Mouse (Mus musculus): ENCODE measurements at regions not wholly inside any gene's neighbourhood (a gene's known extent, or its start where the extent isn't known, plus 50 kb on each side); places are given as distances from the start of the nearest gene placed in this dataset.

DNA sequence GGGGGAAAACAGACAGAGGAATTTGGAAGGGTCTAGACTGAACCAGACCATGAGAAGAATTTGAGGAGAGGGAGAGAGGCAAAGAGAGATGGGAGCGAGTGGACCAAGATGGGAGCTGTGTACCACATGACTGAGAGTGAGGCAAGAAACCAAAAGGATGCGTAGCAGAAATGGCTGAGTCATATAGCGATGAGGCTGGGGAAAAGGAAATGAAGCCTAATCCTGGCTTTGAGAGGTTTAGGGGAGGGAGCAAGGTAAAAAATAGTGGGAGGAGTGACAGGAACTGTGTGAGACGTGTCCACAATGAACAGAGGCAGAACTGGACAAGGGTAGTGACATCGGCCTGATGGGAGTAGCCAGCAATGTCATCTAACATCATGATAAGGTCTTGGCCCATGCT is 140.1 kb upstream of the Ednrb start:
- H3K36me3 ChIP-seq = no peaks in the 10 kb centered on the region
- 94% methylated on average over 5 of the region's 5 CpGs for WGBS
- H3K4me1 ChIP-seq = no peaks in the 10 kb centered on the region
- H3K4me2 ChIP-seq (replicated peaks) = no peak overlapping the region
- no peak overlapping the region for H3K27ac ChIP-seq
- H3K27me3 ChIP-seq = no peaks in the 10 kb centered on the region
- no peak overlapping the region for H3K4me3 ChIP-seq
- no peaks in the 10 kb centered on the region for H3K9me3 ChIP-seq (replicated peaks)
- ATAC-seq (ENCODE audit: low FRiP score) = no peak
- H3K9ac ChIP-seq = no peak overlapping the region

DNA sequence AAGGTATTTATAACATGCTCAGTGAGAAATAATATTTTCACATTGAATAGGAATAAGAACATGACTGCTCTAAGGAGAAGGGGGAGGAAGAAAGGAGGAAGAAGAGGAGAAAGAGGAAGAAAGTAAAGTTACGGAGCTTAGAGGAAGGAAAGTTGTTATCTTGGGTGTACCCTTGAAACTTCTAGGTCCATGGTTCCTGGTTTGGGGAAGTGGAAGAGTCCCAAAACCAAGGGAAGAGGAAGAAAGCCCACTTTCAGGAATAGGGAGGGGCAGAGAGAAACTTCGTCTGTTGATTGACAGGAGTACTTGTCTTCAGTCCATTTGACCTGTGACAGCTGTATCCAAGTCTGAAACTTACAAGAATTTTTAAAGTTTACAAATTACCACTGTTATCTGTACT is 134.6 kb upstream of the Ednrb start:
- no peak overlapping the region for H3K4me3 ChIP-seq
- no peak overlapping the region for H3K9ac ChIP-seq
- no peaks in the 10 kb centered on the region for H3K4me1 ChIP-seq
- no peaks in the 10 kb centered on the region for H3K27me3 ChIP-seq
- H3K4me2 ChIP-seq (replicated peaks) = no peak overlapping the region
- WGBS = 85% methylated on average over 2 of the region's 2 CpGs
- H3K36me3 ChIP-seq = no peaks in the 10 kb centered on the region
- no peaks in the 10 kb centered on the region for H3K9me3 ChIP-seq (replicated peaks)
- no peak for ATAC-seq (ENCODE audit: low FRiP score)
- no peak overlapping the region for H3K27ac ChIP-seq

DNA sequence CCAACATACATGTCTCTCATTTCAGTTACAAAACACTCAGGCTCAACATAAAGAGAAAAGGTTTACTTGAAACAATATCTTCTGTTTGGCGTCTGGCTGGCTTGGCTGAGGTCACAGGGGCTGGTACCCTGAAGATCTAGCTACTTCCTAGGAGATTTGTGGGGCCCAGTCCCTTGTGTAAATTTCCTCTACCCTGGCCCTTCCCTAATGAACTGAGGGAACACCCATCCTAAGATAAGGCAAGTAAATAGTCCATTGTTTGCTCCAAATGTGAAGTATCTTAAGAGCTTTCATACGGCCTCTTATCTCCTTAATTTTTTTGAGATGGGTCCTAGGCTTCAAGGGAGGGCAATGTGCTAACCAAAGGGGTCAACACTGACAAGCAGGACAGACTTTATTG is 133.6 kb upstream of the Ednrb start:
- Histone ChIP-seq H3K27me3 (no peaks in the 10 kb centered on the region), H3K4me1 (no peaks in the 10 kb centered on the region), H3K4me3 (no peak overlapping the region), H3K9ac (no peak overlapping the region), H3K27ac (no peak overlapping the region), H3K9me3 (replicated peaks) (no peaks in the 10 kb centered on the region), H3K4me2 (replicated peaks) (no peak overlapping the region), H3K36me3 (no peaks in the 10 kb centered on the region)
- no peak for ATAC-seq (ENCODE audit: low FRiP score)
- WGBS = 60% methylated on average over 2 of the region's 2 CpGs

DNA sequence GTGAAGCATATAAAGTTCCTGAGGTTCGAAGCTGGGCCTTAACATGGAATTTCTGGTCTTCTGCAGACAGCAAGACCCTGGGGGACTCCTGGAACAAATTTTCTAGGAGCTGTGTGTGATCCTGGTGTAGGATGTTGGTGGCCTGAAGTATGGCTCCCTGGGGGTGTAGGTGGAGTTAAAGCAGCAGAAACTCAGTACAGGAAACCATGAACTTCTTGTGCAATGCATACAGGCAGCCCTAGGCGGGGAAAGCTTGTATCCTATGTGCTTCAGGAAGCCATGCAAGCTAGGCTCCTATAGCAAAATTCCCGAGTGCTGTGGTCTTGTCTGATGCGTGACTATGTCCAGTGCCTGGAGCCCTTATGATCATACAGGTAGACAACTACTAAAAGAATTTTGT is 129.8 kb upstream of the Ednrb start:
- 85% methylated on average over 4 of the region's 4 CpGs for WGBS
- H3K36me3 ChIP-seq = no peaks in the 10 kb centered on the region
- H3K4me3 ChIP-seq = no peak overlapping the region
- no peak overlapping the region for H3K4me2 ChIP-seq (replicated peaks)
- H3K9ac ChIP-seq = no peak overlapping the region
- no peaks in the 10 kb centered on the region for H3K9me3 ChIP-seq (replicated peaks)
- no peaks in the 10 kb centered on the region for H3K27me3 ChIP-seq
- no peak for ATAC-seq (ENCODE audit: low FRiP score)
- no peak overlapping the region for H3K27ac ChIP-seq
- no peaks in the 10 kb centered on the region for H3K4me1 ChIP-seq

DNA sequence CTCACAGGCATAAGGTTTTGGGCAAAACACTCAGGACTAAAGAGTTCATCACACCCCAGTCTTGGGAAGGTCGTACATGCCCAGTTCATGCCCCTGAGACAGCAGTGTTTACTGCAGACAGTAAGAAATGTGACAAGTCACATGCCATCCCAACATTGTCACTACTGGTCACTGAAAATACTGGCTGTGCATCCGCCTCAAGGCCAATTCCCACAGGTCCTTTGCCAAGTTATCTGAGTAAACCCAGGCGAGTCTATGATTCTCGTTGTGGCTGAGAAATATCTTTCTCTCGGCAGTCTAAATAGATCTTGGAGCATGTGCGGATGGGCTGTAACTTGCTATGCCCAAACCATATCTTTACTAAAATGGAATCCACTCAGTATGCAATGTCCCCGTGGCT is 128.9 kb upstream of the Ednrb start:
- no peaks in the 10 kb centered on the region for H3K36me3 ChIP-seq
- WGBS = 89% methylated on average over 7 of the region's 7 CpGs
- H3K9me3 ChIP-seq (replicated peaks) = no peaks in the 10 kb centered on the region
- ATAC-seq (ENCODE audit: low FRiP score) = no peak
- H3K4me3 ChIP-seq = no peak overlapping the region
- no peak overlapping the region for H3K4me2 ChIP-seq (replicated peaks)
- H3K27ac ChIP-seq = no peak overlapping the region
- no peaks in the 10 kb centered on the region for H3K27me3 ChIP-seq
- no peak overlapping the region for H3K9ac ChIP-seq
- H3K4me1 ChIP-seq = no peaks in the 10 kb centered on the region

DNA sequence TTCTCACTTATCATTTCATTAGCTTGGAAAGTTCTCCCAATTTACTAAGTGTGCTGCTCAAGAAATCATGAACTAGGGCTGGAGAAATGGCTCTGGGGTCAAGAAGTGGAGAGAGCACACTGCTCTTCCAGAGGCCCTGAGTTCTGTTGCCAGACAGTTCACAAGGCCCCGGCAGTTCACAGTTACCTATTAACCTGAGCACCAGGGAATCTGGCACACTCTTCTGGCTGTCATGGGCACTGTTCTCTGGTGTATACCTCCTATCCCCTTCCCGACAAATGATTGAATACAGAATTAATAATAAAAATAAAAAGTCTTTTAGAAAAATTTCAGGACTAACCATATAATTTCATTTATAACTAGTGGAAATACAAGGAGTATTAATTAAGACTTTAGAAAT is 125.1 kb upstream of the Ednrb start:
- Histone ChIP-seq H3K9me3 (replicated peaks) (no peaks in the 10 kb centered on the region), H3K4me1 (no peaks in the 10 kb centered on the region), H3K27me3 (no peaks in the 10 kb centered on the region), H3K36me3 (no peaks in the 10 kb centered on the region), H3K4me2 (replicated peaks) (no peak overlapping the region), H3K27ac (no peak overlapping the region), H3K9ac (no peak overlapping the region), H3K4me3 (no peak overlapping the region)
- ATAC-seq (ENCODE audit: low FRiP score) = no peak
- 57% methylated on average over 2 of the region's 2 CpGs for WGBS

DNA sequence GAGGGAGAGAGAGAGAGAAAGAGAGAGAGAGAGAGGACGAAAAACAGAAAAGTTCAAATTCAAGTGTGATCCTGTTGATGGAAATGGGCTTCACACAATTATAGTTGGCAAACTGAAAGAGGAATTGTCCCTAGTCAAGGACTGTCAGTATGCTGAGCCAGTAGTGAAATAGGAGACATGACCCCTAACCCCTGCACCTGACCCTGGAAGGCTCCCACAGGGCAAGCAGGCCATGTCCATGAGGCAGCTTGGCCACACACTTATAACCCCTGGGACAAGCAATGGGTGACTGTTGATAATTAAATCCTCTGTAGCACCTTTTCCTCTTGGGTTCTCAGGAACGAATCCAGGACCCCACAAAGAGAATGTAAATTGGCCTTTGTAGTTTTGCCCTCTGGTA is 122.1 kb upstream of the Ednrb start:
- Histone ChIP-seq H3K27me3 (no peaks in the 10 kb centered on the region), H3K4me2 (replicated peaks) (no peak overlapping the region), H3K9ac (no peak overlapping the region), H3K36me3 (no peaks in the 10 kb centered on the region), H3K27ac (no peak overlapping the region), H3K4me3 (no peak overlapping the region), H3K9me3 (replicated peaks) (no peaks in the 10 kb centered on the region), H3K4me1 (no peaks in the 10 kb centered on the region)
- ATAC-seq (ENCODE audit: low FRiP score) = no peak
- WGBS = 37% methylated on average over 2 of the region's 2 CpGs

DNA sequence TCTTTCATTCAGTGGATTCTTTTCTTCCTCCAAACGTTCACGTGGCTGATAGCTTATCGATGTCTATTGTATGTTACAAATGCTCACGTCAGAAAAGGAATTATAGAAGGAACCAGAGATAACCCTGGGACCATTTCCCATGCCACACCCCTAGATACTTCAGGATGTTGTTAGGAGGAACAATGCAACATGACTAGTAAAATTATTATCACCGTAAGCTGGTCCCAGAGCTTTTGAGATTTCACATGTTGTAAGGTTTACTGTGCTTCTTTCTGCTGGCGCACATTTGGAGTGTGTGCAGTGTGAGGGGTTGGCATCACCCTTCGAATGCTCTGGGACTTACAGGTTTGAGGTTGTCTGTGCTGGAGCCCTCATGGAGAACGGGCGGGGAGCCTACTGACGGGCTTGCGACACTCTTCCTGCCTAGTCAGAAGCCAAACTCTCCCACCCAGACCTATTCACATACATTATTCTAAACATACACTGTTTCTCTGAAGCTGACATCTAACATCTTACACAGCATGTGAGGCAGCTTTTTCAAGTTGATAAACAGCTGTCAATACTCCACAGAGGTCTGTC is 118.2 kb upstream of the Ednrb start:
- Histone ChIP-seq H3K9me3 (replicated peaks) (no peaks in the 10 kb centered on the region), H3K4me3 (no peak overlapping the region), H3K9ac (no peak overlapping the region), H3K36me3 (no peaks in the 10 kb centered on the region), H3K27ac (no peak overlapping the region), H3K4me2 (replicated peaks) (no peak overlapping the region), H3K27me3 (no peaks in the 10 kb centered on the region), H3K4me1 (no peaks in the 10 kb centered on the region)
- whole genome bisulfite sequencing = 85% methylated on average over 11 of the region's 11 CpGs
- no peak for ATAC-seq (ENCODE audit: low FRiP score)

DNA sequence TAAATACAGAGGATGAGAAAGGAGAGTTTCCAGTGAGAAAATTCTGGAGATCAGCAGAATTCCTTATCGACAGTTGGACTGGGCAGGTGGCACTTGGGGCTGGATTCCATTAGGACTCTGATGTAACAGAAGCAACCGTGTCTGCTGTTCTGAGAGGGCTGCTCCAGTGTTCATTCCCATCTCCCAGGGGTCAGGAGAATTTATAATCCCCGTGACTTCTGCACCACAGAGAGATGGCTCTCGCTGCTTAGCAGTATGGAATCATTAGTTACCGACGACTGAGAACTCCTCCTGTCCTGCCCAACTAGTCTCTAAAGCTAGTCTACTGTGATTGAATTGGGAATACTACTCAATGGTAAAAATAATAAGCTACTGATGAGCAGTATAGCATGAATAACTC is 107.7 kb upstream of the Ednrb start:
- no peak for ATAC-seq (ENCODE audit: low FRiP score)
- WGBS = 65% methylated on average over 6 of the region's 6 CpGs
- no peak overlapping the region for H3K4me3 ChIP-seq

DNA sequence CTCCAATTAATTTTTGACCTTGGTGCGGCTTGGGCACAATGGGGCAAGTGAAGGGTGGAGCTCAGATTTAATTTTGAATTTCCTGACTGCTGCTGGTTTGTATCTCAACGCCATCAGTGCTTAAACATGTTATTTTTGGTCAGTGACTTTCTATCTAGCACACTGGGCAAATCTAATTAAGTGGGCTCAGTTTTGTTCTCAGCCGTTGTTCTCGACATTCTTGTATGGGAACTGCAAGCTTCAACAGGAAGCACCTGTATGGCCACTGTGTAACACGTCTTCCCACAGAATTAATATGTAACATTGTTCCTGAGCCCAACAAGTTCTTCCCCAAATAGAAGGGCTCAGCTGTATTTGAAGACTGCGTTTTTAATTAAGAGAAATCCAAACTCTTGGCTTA is 105.7 kb upstream of the Ednrb start:
- ATAC-seq (ENCODE audit: low FRiP score) = no peak
- WGBS = 50% methylated on average over 6 of the region's 6 CpGs
- Histone ChIP-seq H3K4me3 (no peak overlapping the region), H3K27ac (no peak overlapping the region), H3K27me3 (no peaks in the 10 kb centered on the region), H3K9me3 (replicated peaks) (no peaks in the 10 kb centered on the region), H3K36me3 (no peaks in the 10 kb centered on the region), H3K4me2 (replicated peaks) (no peak overlapping the region), H3K4me1 (peaks cover 13% of the 10 kb centered on the region; the same call in 1 of the 2 replicates), H3K9ac (no peak overlapping the region)

More for the DNA sequence above, 107.7 kb upstream of the Ednrb start:
- Histone ChIP-seq H3K9ac (no peak overlapping the region), H3K9me3 (replicated peaks) (no peaks in the 10 kb centered on the region), H3K4me2 (replicated peaks) (no peak overlapping the region), H3K36me3 (no peaks in the 10 kb centered on the region), H3K27me3 (no peaks in the 10 kb centered on the region), H3K27ac (no peak overlapping the region), H3K4me1 (peaks cover 13% of the 10 kb centered on the region; the same call in 1 of the 2 replicates)

DNA sequence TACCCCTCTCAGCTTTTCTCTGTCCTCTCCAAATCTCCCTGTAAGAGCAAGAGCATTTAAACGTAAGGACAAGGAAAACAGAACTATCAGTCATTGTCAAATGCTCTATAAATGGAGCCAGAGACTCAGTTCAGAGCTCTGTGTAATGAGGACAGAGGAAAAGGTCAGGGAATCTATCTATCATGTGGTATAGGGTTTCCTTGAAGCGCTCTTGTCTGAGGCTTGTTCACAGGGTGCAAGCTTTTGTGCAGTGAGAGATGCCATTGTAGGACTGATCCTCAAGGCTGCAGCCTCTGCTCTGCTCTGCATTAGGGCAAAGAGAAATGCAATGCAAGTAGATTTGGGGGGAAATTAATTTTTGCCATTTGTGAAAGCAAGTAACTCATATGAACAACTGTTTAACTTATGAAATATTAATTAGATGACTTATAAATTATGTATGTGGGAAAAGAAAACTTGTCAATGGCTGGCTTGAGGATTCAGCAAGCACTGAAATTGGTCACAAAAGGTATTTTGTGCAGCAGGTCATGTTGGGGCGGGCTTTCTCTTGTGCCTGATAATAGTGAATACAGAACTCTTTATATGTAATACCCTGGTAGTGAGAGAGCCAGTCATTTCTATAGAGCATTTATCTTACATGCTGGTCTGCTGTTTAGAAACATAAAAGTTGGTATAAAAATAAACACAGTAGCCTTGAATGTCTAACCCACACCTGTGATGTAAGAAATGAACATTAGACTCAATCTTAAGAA is 104.0 kb upstream of the Ednrb start:
- Histone ChIP-seq H3K36me3 (no peaks in the 10 kb centered on the region), H3K27ac (peak overlapping the region; percentile 41), H3K9ac (no peak overlapping the region), H3K4me1 (peaks cover 13% of the 10 kb centered on the region; the same call in 1 of the 2 replicates), H3K4me3 (no peak overlapping the region), H3K9me3 (replicated peaks) (no peaks in the 10 kb centered on the region), H3K4me2 (replicated peaks) (no peak overlapping the region), H3K27me3 (no peaks in the 10 kb centered on the region)
- WGBS = 12% methylated on average over 3 of the region's 3 CpGs
- peak; percentile 88 for ATAC-seq (ENCODE audit: low FRiP score)

DNA sequence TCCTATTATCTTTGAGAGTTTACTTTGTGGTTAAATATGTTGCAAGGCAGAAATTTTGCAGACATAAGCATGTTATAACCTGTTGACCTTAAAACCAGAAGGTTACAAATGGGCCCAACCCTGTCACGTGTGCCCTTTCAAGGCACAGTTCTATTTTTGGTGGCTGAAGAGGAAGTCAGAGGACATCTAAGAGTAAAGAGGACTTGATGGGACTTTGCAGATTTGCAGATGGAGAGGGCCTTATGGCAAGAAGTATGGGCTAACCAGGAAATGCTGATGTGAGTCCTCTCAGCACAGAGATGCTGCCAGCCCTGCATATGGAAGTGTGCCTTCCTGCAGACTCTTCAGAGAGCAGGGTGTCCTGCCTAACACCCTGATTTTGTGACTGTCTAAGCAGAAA is 101.6 kb upstream of the Ednrb start:
- no peak for ATAC-seq (ENCODE audit: low FRiP score)
- H3K36me3 ChIP-seq = no peaks in the 10 kb centered on the region
- peaks cover 13% of the 10 kb centered on the region; the same call in 1 of the 2 replicates for H3K4me1 ChIP-seq
- H3K9ac ChIP-seq = no peak overlapping the region
- no peak overlapping the region for H3K4me2 ChIP-seq (replicated peaks)
- 61% methylated on average over 1 of the region's 1 CpGs for WGBS
- H3K9me3 ChIP-seq (replicated peaks) = no peaks in the 10 kb centered on the region
- no peaks in the 10 kb centered on the region for H3K27me3 ChIP-seq
- no peak overlapping the region for H3K4me3 ChIP-seq
- no peak overlapping the region for H3K27ac ChIP-seq

DNA sequence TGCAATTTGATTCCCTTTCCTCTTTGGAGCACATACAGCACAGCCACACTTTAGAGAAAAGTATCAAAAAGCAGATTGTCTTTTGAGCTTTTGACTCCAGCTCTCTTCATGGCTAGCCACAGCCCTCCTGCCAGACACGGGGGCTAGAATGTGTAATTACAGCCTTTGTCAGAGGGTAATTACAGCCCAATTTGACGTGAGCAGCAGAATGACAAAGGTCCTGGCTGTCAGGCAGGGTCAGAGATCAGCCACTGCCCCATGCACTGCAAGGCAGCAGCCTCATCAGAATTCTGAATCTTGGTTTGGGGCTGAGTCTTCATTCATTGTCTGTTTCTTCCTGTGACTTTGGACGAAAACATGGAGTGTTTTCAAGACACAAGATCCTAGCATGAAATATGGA is 95.7 kb upstream of the Ednrb start:
- no peak overlapping the region for H3K27ac ChIP-seq
- WGBS = 6% methylated on average over 3 of the region's 3 CpGs
- ATAC-seq (ENCODE audit: low FRiP score) = 0 out of 2 replicates have a peak, but pooled peaks have one; percentile 29

More for the DNA sequence above, 95.7 kb upstream of the Ednrb start:
- Histone ChIP-seq H3K9me3 (replicated peaks) (no peaks in the 10 kb centered on the region), H3K9ac (no peak overlapping the region), H3K4me2 (replicated peaks) (no peak overlapping the region), H3K4me1 (peaks cover 6% of the 10 kb centered on the region), H3K36me3 (no peaks in the 10 kb centered on the region), H3K27me3 (no peaks in the 10 kb centered on the region), H3K4me3 (no peak overlapping the region)
